Mouse (Mus musculus) small intestine, adult 2 months (tissue): ENCODE data around the gene Ric3. TPM values are rescaled to one million over a fixed set of nuclear protein-coding genes. Genes with fewer than 3 reads are reported as not detected.

Source experiments
- H3K27ac ChIP-seq: fragments of 200-500 bp; 2 replicates; pipeline ENCODE4 v1.5.1; 2012; ENCODE audit warnings: low read depth, low read length, control low read depth, inconsistent platforms; ENCODE audit not compliant: insufficient read depth
- H3K27me3 ChIP-seq: fragments of 200-500 bp; 2 replicates; pipeline ENCODE4 v1.6.1; 2012; ENCODE audit warnings: mild to moderate bottlenecking, moderate library complexity, low read length, inconsistent platforms; ENCODE audit not compliant: control insufficient read depth, insufficient read depth
- H3K36me3 ChIP-seq: fragments of 200-500 bp; 2 replicates; pipeline ENCODE4 v1.6.1; 2012; ENCODE audit warnings: mild to moderate bottlenecking, low read length, control low read depth, inconsistent platforms; ENCODE audit not compliant: control insufficient read depth, insufficient read depth
- H3K4me1 ChIP-seq: fragments of 200-500 bp; 2 replicates; pipeline ENCODE4 v1.6.1; 2012; ENCODE audit warnings: low read length, inconsistent platforms, mixed read lengths; ENCODE audit not compliant: control insufficient read depth, insufficient read depth, insufficient read length
- H3K4me3 ChIP-seq: fragments of 200-500 bp; 2 replicates; pipeline ENCODE4 v1.5.1; 2012; ENCODE audit warnings: low read depth, mild to moderate bottlenecking, control low read depth, inconsistent platforms, low read length, moderate library complexity
- CTCF ChIP-seq: fragments of 200-500 bp; IDR thresholded peaks from 2 replicates; pipeline ENCODE4 v1.5.1; 2012; ENCODE audit warnings: low read depth, mild to moderate bottlenecking, control low read depth, inconsistent platforms, low read length, moderate library complexity, mixed read lengths; ENCODE audit not compliant: insufficient replicate concordance, insufficient read length; ENCODE audit errors: extremely low read depth
- POLR2A ChIP-seq: fragments of 200-500 bp; IDR thresholded peaks from 2 replicates; pipeline ENCODE4 v1.6.1; 2012; ENCODE audit warnings: low read depth, mild to moderate bottlenecking, control low read depth, inconsistent platforms, low read length, moderate library complexity
- WGBS: fragments of 180-500 bp; shearing (Covaris S2); methylation state at CpG from one replicate; pipeline ENCODE4 v1.1.7; 2018; 5-methylcytosine and 5-hydroxymethylcytosine counted together
- polyA plus RNA-seq: library from polyadenylated mRNA; depleted of rRNA; stranded (reverse); fragments of >200 nt; gene quantifications from 2 replicates; pipeline ENCODE4 v1.2.3, GENCODE M21; 2012

Ric3 gene
- polyA plus RNA-seq, 1 experiment = 0.67 TPM

GRCm38 (mm10) chr7:109086946-109087345, 3.8 kb upstream of the Ric3 start:
- Histone ChIP-seq H3K4me3 (no peak overlapping the region), H3K4me1 (peaks cover 6% of the 10 kb centered on the region; the same call in 1 of the 2 replicates), H3K36me3 (no peaks in the 10 kb centered on the region), H3K27me3 (peaks cover 4% of the 10 kb centered on the region; the same call in 1 of the 2 replicates), H3K27ac (no peak overlapping the region)
- 8% methylated on average over 2 of the region's 2 CpGs for WGBS
- no peak for TF ChIP-seq POLR2A
- no peak for TF ChIP-seq CTCF

GRCm38 (mm10) chr7:109083813-109084184, 668 bp upstream of the Ric3 start:
- no peak overlapping the region for H3K27ac ChIP-seq
- WGBS = 71% methylated on average over 4 of the region's 4 CpGs
- H3K36me3 ChIP-seq = no peaks in the 10 kb centered on the region
- no peak for TF ChIP-seq POLR2A
- TF ChIP-seq CTCF = no peak
- no peak overlapping the region for H3K4me3 ChIP-seq
- H3K27me3 ChIP-seq = peaks cover 4% of the 10 kb centered on the region; the same call in 1 of the 2 replicates
- H3K4me1 ChIP-seq = peaks cover 6% of the 10 kb centered on the region; the same call in 1 of the 2 replicates

- H3K27ac ChIP-seq = no peak overlapping the region
- WGBS = 21% methylated on average over 12 of the region's 12 CpGs
- H3K27me3 ChIP-seq = peaks cover 4% of the 10 kb centered on the region; the same call in 1 of the 2 replicates
- H3K4me1 ChIP-seq = peaks cover 6% of the 10 kb centered on the region; the same call in 1 of the 2 replicates
- peak overlapping the region; percentile 68 for H3K4me3 ChIP-seq
- TF ChIP-seq POLR2A (no peak), CTCF (no peak)
- no peaks in the 10 kb centered on the region for H3K36me3 ChIP-seq
Observed at GRCm38 (mm10) chr7:109082269-109083112, 640 bp downstream of the Ric3 start.

- H3K36me3 ChIP-seq = no peaks in the 10 kb centered on the region
- H3K4me3 ChIP-seq = no peak overlapping the region
- no peak for TF ChIP-seq POLR2A
- TF ChIP-seq CTCF = no peak
- no peaks in the 10 kb centered on the region for H3K4me1 ChIP-seq
- H3K27ac ChIP-seq = no peak overlapping the region
- 54% methylated on average over 5 of the region's 5 CpGs for WGBS
- no peaks in the 10 kb centered on the region for H3K27me3 ChIP-seq
Observed at GRCm38 (mm10) chr7:109072326-109072725, 10.8 kb downstream of the Ric3 start.

- H3K36me3 ChIP-seq = no peaks in the 10 kb centered on the region
- TF ChIP-seq POLR2A (no peak), CTCF (no peak)
- WGBS = 76% methylated on average over 4 of the region's 4 CpGs
Observed at GRCm38 (mm10) chr7:109069641-109070040, 13.5 kb downstream of the Ric3 start.

GRCm38 (mm10) chr7:109059536-109059935, 23.6 kb downstream of the Ric3 start:
- H3K36me3 ChIP-seq = no peaks in the 10 kb centered on the region
- TF ChIP-seq CTCF = no peak
- TF ChIP-seq POLR2A = no peak

More at GRCm38 (mm10) chr7:109069641-109070040, 13.5 kb downstream of the Ric3 start:
- H3K27ac ChIP-seq = no peak overlapping the region
- no peak overlapping the region for H3K4me3 ChIP-seq
- no peaks in the 10 kb centered on the region for H3K27me3 ChIP-seq
- H3K4me1 ChIP-seq = no peaks in the 10 kb centered on the region

GRCm38 (mm10) chr7:109050831-109051230, 32.3 kb downstream of the Ric3 start:
- H3K36me3 ChIP-seq = no peaks in the 10 kb centered on the region
- no peak overlapping the region for H3K27ac ChIP-seq
- no peaks in the 10 kb centered on the region for H3K4me1 ChIP-seq
- 80% methylated on average over 1 of the region's 1 CpGs for whole genome bisulfite sequencing
- no peaks in the 10 kb centered on the region for H3K27me3 ChIP-seq
- no peak overlapping the region for H3K4me3 ChIP-seq
- TF ChIP-seq POLR2A (no peak), CTCF (no peak)

More at GRCm38 (mm10) chr7:109059536-109059935, 23.6 kb downstream of the Ric3 start:
- Histone ChIP-seq H3K4me1 (no peaks in the 10 kb centered on the region), H3K27me3 (no peaks in the 10 kb centered on the region), H3K27ac (no peak overlapping the region), H3K4me3 (no peak overlapping the region)
- WGBS = 82% methylated on average over 4 of the region's 4 CpGs
